Mouse (Mus musculus) midbrain, embryonic 10.5 days (tissue): ENCODE measurements at regions not wholly inside any gene's neighbourhood (a gene's known extent, or its start where the extent isn't known, plus 50 kb on each side); places are given as distances from the start of the nearest gene placed in this dataset.
A peak's percentile ranks its signal among the peaks of the same experiment; 100 is the strongest.
"Not testable (repeated sequence)": the region's sequence is repeated elsewhere in the genome, so short reads cannot be mapped to it uniquely, and the experiment has no call there.

Experiments
- DNase-seq: peaks from one replicate; pipeline ENCODE4 v3.0.0-alpha.2; 2017; ENCODE audit warnings: low spot score
- H3K27ac ChIP-seq: fragments of 300-500 bp; sonication (generic); replicated peaks from 2 replicates; pipeline ENCODE4 v1.5.1; 2016; ENCODE audit warnings: mild to moderate bottlenecking
- H3K27me3 ChIP-seq: fragments of 300-500 bp; sonication (generic); 2 replicates; pipeline ENCODE4 v1.6.1; 2016; ENCODE audit warnings: low read depth, mild to moderate bottlenecking; ENCODE audit not compliant: poor library complexity, severe bottlenecking
- H3K36me3 ChIP-seq: fragments of 300-500 bp; sonication (generic); 2 replicates; pipeline ENCODE4 v1.6.1; 2016; ENCODE audit warnings: mild to moderate bottlenecking, moderate library complexity
- H3K4me1 ChIP-seq: fragments of 300-500 bp; sonication (generic); 2 replicates; pipeline ENCODE4 v1.6.1; 2016
- H3K4me3 ChIP-seq: fragments of 300-500 bp; sonication (generic); 2 replicates; pipeline ENCODE4 v1.5.1; 2016; ENCODE audit warnings: mild to moderate bottlenecking, moderate library complexity
- H3K9me3 ChIP-seq: fragments of 300-500 bp; sonication (generic); replicated peaks from 2 replicates; pipeline ENCODE4 v1.6.1; 2016; ENCODE audit warnings: mild to moderate bottlenecking
- WGBS: fragments of 180-500 bp; shearing (Covaris S2); methylation state at CpG from one replicate; pipeline ENCODE4 v1.1.7; 2016; 5-methylcytosine and 5-hydroxymethylcytosine counted together

DNA sequence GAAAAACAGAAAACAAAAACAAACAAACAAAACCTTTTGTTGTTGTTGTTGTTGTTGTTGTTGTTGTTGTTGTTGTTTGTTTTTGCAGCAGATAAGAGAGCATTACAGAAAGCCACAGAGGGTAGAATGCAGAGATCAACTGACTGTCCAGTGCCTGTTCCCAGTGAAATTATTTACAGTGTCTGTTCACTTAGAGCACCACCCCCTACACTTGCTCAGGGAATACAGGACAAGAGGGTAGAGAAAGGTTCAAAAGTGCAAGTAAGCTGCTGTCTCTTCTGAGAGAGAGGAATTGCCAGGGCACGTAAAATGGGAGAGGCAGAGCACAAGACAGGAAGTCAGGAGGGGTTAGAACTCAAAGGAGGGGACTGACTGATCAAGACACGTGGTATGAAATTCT is 670.1 kb upstream of the Map3k7 start:
- Histone ChIP-seq H3K4me1 (no peaks in the 10 kb centered on the region), H3K27ac (no peak overlapping the region), H3K27me3 (no peaks in the 10 kb centered on the region), H3K4me3 (no peak overlapping the region), H3K36me3 (no peaks in the 10 kb centered on the region), H3K9me3 (no peaks in the 10 kb centered on the region)
- WGBS: 71% methylated on average over 2 of the region's 2 CpGs
- DNase-seq: no peak

DNA sequence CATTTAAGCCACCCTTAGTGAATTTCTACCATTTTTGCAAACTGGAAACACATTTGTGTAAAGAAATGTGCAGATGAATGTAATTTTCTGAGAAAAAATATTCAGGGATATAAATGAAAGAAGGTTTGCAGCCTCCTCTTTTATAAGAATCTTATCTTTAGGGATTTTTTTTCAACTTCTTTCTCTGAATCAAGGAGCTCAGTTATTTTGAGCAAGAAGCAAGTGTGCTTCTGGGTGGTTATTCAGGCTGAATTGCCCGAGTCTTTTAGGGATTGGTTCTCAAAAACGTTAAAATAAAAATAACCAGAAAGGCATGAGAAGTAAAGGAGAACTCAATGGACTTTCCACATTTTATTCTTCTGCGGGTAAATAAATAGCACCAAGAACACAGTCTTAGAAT is 666.0 kb upstream of the Map3k7 start:
- H3K4me1 ChIP-seq: no peaks in the 10 kb centered on the region
- no peak overlapping the region for H3K4me3 ChIP-seq
- no peaks in the 10 kb centered on the region for H3K36me3 ChIP-seq
- DNase-seq: no peak
- H3K27ac ChIP-seq: no peak overlapping the region
- 88% methylated on average over 3 of the region's 3 CpGs for WGBS
- H3K9me3 ChIP-seq: no peaks in the 10 kb centered on the region
- H3K27me3 ChIP-seq: no peaks in the 10 kb centered on the region

DNA sequence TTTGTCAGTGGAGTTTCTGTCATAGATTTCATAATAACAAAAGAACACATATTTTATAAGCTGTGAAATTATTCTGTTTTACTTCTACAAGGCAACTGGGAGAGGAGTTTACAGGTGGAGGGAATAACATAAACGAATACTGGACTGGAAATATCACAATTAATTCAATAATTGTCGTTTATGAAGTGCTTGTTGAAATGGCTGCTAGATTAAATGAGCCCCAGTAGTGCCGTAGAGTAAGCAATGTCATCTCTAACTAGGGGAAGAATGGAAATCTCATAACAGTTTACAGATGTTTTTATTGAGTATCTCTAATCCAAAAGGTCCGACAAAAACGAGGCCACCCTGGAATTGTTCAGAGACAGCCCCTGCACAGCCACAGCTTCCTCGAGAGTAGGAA is 644.6 kb upstream of the Map3k7 start:
- Histone ChIP-seq H3K9me3 (no peaks in the 10 kb centered on the region), H3K36me3 (no peaks in the 10 kb centered on the region), H3K27ac (no peak overlapping the region), H3K4me1 (peaks cover 14% of the 10 kb centered on the region), H3K27me3 (peaks cover 44% of the 10 kb centered on the region; the same call in 1 of the 2 replicates), H3K4me3 (no peak overlapping the region)
- WGBS: 49% methylated on average over 6 of the region's 6 CpGs
- no peak for DNase-seq

DNA sequence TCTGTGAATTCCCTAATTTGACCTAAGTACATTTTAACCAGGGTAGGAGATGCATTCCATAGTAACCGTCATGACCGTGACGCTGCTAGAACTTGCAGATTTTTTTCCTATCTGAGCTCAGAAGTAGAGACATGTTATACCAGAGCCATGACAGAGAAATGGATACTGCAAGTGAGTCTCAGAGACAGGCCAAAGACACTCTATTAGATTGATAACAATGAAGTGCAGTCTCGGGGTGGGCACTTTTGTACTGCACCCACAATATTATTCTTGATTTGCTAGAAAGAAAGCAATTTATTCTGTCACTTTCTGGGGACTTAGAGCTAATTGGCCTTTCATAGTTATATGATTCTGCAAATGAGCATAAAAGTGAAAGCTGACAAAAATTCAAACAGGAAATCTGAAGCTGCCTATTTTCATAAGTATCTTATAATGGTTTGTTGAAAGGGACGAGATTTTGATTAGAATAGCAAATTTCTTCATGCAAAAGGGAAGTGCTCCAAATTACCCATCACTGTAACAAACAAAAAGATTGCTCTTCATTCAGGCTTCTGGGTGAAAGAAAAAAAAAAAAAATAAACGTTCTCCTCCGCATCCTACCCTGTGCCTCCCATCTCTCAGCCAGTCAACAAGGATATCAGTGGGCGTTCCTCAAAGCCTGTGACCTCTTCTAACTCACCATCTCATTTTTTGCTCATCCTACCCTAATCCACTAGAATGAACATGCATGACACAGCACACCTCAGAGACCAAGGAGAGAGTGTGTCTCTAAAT is 643.0 kb upstream of the Map3k7 start:
- Histone ChIP-seq H3K36me3 (no peaks in the 10 kb centered on the region), H3K9me3 (no peaks in the 10 kb centered on the region), H3K27me3 (peaks cover 44% of the 10 kb centered on the region; the same call in 1 of the 2 replicates), H3K27ac (no peak overlapping the region), H3K4me3 (no peak overlapping the region), H3K4me1 (peaks cover 14% of the 10 kb centered on the region)
- WGBS: 75% methylated on average over 8 of the region's 8 CpGs
- no peak for DNase-seq

- DNase-seq: no peak
- WGBS: 96% methylated on average over 3 of the region's 3 CpGs
- peaks cover 29% of the 10 kb centered on the region; the same call in 1 of the 2 replicates for H3K27me3 ChIP-seq
Observed at GRCm38 (mm10) chr4:31323816-31324215, 640.1 kb upstream of the Map3k7 start.

GRCm38 (mm10) chr4:31328798-31329197 is 635.1 kb upstream of the Map3k7 start:
- H3K36me3 ChIP-seq: no peaks in the 10 kb centered on the region
- 52% methylated on average over 5 of the region's 5 CpGs for WGBS
- H3K27me3 ChIP-seq: peaks cover 1% of the 10 kb centered on the region; the same call in 1 of the 2 replicates
- H3K4me1 ChIP-seq: peaks cover 6% of the 10 kb centered on the region; the same call in 1 of the 2 replicates
- H3K4me3 ChIP-seq: no peak overlapping the region
- H3K9me3 ChIP-seq: no peaks in the 10 kb centered on the region
- no peak for DNase-seq
- no peak overlapping the region for H3K27ac ChIP-seq

More at GRCm38 (mm10) chr4:31323816-31324215, 640.1 kb upstream of the Map3k7 start:
- Histone ChIP-seq H3K9me3 (no peaks in the 10 kb centered on the region), H3K4me3 (no peak overlapping the region), H3K4me1 (peaks cover 17% of the 10 kb centered on the region), H3K36me3 (no peaks in the 10 kb centered on the region), H3K27ac (no peak overlapping the region)

DNA sequence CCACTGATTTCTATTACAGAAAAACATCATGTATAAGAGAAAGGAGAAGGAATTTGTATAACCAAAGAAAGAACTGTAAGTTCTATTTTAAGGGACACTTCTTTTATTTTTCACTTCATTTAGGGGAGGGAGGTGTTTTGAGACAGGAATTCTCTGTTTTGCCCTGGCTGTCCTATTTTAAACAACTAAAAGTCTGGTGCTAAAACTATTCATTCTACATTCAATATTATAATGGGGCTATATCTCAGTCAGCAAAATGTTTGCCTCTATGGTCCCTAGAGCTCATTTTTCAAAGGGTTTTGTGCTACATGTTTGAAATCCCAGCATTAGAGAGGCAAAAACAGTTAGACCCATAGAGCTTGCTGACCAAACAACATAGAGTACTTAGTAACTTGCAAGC is 632.8 kb upstream of the Map3k7 start:
- DNase-seq: no peak

DNA sequence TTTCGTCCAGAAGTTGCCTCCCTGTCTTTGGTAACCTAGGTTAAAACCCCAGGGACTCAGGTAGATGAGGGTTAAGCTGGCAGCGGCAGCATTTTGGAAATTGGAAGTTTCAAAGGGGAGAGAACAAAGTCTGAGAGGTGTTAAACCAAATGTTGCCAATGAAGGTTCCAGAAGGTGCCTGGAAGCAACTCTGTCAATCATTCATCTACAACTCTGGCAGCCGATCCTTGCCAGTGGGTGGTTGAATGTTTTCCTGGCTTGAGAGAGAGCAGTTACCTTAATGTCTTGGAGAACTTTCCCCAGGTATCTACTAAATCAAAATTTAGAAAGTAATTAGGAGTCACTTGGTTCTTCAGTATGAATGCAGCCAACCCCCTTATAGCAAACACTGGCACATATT is 628.2 kb upstream of the Map3k7 start:
- no peaks in the 10 kb centered on the region for H3K36me3 ChIP-seq
- no peak overlapping the region for H3K4me3 ChIP-seq
- 86% methylated on average over 3 of the region's 3 CpGs for WGBS
- no peak overlapping the region for H3K27ac ChIP-seq
- H3K4me1 ChIP-seq: 0 out of 2 replicates have a peak, but pooled peaks cover 4% of the 10 kb centered on the region
- no peak for DNase-seq
- H3K27me3 ChIP-seq: no peaks in the 10 kb centered on the region; the same call in 1 of the 2 replicates
- H3K9me3 ChIP-seq: no peaks in the 10 kb centered on the region

More for the DNA sequence above, 632.8 kb upstream of the Map3k7 start:
- no peak overlapping the region for H3K27ac ChIP-seq
- no peaks in the 10 kb centered on the region; the same call in 1 of the 2 replicates for H3K27me3 ChIP-seq
- no peak overlapping the region for H3K4me3 ChIP-seq
- H3K4me1 ChIP-seq: peaks cover 6% of the 10 kb centered on the region; the same call in 1 of the 2 replicates
- no peaks in the 10 kb centered on the region for H3K9me3 ChIP-seq
- H3K36me3 ChIP-seq: no peaks in the 10 kb centered on the region

- Histone ChIP-seq H3K27ac (0 out of 2 replicates have a peak overlapping the region, but pooled peaks have one; percentile 17), H3K4me3 (no peak overlapping the region), H3K36me3 (no peaks in the 10 kb centered on the region), H3K27me3 (no peaks in the 10 kb centered on the region), H3K9me3 (no peaks in the 10 kb centered on the region), H3K4me1 (0 out of 2 replicates have a peak, but pooled peaks cover 4% of the 10 kb centered on the region)
- WGBS: 55% methylated on average over 4 of the region's 4 CpGs
- DNase-seq: no peak
Observed at GRCm38 (mm10) chr4:31337980-31338379, 625.9 kb upstream of the Map3k7 start.

DNA sequence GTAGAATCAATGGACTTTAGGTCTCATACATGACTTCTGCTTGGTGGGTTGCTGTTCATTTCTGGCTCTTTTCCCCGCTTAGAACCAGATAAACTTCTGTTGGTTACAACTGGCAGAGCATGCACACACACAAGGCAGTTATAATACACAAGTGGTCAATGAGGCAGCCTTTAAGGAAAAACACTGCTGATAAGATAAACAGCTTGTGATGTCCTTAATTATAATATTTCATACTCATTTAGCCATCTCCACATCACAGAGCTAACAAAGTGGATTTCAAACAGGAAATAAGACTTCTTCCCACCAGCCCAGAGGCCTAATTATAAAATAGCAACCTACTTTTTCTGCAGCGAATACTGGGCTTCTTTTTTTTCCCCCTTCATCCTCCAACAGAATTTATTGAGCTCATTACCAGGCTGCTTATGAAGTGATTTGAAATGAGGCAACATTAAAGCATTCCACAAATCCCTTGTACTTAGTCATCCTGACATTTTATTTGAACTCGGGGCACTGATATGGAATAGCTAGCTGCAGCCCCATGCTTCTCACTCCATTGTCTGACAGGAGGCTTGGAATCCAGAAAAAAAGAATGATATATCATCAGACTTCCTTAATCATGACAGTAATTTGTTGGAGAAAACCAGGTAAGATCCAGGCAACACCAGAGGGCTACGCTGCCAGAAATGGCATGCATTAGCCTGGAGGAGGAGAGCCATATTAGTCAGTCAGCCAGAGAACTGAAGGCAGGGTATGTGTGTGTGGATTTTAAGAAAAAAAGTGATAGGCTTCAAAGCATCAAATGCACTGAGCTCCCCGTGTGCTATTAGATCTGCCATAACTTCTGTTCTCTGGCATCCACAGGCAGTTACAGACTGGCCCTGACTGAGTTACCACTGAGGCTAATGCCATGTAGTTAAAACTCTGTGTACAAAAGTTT is 620.3 kb upstream of the Map3k7 start:
- DNase-seq: no peak
- Histone ChIP-seq H3K27me3 (no peaks in the 10 kb centered on the region), H3K27ac (no peak overlapping the region), H3K4me3 (no peak overlapping the region), H3K9me3 (no peaks in the 10 kb centered on the region), H3K4me1 (no peaks in the 10 kb centered on the region), H3K36me3 (no peaks in the 10 kb centered on the region)
- WGBS: 87% methylated on average over 5 of the region's 5 CpGs

DNA sequence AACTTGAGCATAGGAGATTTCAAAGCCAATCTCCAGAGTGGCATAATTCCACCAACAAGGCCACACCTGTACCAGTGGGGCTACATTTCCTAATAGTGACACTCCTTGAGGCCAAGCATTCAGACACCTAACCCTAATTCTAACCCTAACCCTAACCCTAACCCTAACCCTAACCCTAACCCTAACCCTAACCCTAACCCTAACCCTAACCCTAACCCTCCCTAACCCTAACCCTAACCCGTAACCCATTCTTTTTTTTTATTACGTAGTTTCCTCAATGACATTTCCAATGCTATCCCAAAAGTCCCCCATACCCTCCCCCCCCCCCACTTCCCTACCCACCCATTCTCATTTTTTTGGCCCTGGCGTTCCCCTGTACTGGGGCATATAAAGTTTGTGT is 609.9 kb upstream of the Map3k7 start:
- not testable (repeated sequence) for H3K9me3 ChIP-seq, H3K4me3 ChIP-seq, DNase-seq, H3K4me1 ChIP-seq, H3K36me3 ChIP-seq, H3K27me3 ChIP-seq, H3K27ac ChIP-seq
- 94% methylated on average over 3 of the region's 3 CpGs for WGBS

DNA sequence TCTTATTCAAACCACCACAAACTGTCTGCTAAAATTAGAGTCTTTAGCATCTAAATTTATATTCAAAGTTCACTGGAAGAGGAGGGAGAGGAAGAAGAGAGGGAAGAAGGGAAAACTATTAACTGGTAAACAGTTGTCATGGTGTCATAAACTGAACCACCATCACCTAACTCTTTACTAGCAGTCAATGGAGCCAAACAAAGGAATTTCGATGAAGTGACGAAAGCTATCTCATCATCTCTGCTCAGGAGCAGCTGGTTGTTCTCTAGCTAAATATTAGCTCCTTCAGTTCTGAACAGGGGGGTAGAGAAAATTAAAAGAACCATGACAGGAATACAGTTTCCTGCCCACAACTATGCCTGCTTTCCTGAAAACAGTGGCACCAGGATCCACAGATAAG is 608.9 kb upstream of the Map3k7 start:
- H3K4me1 ChIP-seq: no peaks in the 10 kb centered on the region
- no peaks in the 10 kb centered on the region for H3K9me3 ChIP-seq
- no peak for DNase-seq
- no peak overlapping the region for H3K4me3 ChIP-seq
- H3K36me3 ChIP-seq: no peaks in the 10 kb centered on the region
- no peak overlapping the region for H3K27ac ChIP-seq
- H3K27me3 ChIP-seq: no peaks in the 10 kb centered on the region
- 95% methylated on average over 2 of the region's 2 CpGs for WGBS

- Histone ChIP-seq H3K36me3 (no peaks in the 10 kb centered on the region), H3K4me3 (no peak overlapping the region), H3K4me1 (no peaks in the 10 kb centered on the region), H3K27ac (no peak overlapping the region), H3K9me3 (no peaks in the 10 kb centered on the region), H3K27me3 (no peaks in the 10 kb centered on the region)
- 81% methylated on average over 1 of the region's 1 CpGs for WGBS
- DNase-seq: no peak
Observed at GRCm38 (mm10) chr4:31366172-31366571, 597.7 kb upstream of the Map3k7 start.
